Mouse (Mus musculus) right cerebral cortex, postnatal 36 days (tissue): ENCODE data around the gene Cct5.

ENCODE experiments used
- DNase-seq, 2 experiments: peaks; one replicate each; pipeline ENCODE4 v3.0.0; 2022; ENCODE audit warnings: low spot score in 2 of 2, mixed read lengths in 1 of 2

The Cct5 gene

DNA sequence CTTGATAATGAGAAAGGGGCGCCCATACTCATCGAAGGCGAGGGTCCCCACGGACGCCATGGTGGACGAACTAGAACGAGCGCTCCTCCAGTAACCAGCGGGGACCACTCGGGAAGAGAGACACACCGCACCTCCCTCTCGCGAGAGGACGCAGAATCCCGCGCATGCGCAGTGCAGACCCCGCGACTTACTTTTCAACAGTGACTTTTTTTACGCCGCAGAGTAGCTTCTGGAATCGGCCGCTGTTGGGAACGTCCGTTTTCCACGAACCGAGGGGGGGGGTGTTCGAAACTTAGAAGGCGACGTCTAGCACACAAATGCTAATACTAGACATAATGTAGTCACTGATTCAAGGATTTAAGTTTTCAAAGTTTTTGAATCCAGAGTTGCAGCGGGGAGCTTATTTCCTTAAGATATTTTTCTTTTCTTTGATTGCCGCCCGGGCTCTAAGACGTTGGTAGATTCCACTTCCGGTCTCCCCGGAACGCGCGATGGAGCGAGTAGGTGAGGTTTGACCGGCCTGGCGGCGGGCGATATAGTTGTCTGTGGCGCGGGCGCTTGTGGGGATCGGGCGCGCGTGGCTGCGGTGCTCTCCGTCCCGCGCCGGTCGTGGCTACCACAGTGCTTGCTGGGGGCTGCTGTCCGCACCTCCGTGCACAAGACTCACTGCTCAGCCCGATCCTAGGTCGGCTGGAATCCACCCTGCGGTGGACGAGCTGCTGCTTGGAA is at the start of gene Cct5, which contains the start of gene Fam173b:
TSS of gene Cct5 (minus strand) at position 159 of the 729 bp plus-strand sequence.
TSS of gene Fam173b (plus strand) at position 207 of the 729 bp plus-strand sequence.
- peak; percentile 93 to 94 for DNase-seq

DNA sequence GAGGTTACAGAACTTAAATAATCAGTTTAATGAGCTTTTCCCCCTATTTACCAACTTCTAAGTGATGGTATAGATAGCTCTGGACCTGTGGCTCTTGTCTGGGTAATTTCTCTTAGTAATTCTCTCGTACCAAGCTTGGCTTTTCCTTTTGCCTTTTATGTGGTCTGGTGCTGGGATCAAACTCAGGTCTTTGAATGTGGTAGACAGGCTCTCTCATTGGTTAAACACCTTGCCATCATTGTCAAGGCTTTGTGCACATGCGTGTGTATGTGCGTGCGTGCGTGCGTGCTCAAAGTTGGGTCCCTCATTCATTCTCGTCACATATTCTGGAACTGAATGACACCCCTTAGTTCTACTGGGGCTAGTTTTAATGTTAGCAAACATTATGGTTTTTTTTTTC is 49.2 kb upstream of the Cct5 start:
- no peak for DNase-seq

DNA sequence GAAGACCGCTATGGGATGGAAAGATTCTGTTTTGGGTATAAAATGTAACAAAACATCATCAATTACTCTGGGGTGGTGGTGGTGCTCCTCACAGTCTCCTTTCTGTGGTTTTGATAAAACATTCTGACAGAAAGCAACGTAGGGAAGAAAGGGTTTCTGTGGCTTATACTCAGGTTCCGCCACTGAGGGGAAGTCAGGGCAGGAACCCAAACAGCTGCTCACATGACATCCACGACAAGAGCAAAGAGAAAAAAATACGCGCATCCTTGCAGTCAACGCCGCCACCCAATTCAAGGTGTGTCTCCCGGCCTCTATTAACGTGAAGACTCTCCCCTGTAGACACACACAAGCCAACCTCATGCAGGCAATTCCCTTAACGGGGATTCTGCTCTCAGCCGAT is 48.1 kb upstream of the Cct5 start:
- no peak for DNase-seq

DNA sequence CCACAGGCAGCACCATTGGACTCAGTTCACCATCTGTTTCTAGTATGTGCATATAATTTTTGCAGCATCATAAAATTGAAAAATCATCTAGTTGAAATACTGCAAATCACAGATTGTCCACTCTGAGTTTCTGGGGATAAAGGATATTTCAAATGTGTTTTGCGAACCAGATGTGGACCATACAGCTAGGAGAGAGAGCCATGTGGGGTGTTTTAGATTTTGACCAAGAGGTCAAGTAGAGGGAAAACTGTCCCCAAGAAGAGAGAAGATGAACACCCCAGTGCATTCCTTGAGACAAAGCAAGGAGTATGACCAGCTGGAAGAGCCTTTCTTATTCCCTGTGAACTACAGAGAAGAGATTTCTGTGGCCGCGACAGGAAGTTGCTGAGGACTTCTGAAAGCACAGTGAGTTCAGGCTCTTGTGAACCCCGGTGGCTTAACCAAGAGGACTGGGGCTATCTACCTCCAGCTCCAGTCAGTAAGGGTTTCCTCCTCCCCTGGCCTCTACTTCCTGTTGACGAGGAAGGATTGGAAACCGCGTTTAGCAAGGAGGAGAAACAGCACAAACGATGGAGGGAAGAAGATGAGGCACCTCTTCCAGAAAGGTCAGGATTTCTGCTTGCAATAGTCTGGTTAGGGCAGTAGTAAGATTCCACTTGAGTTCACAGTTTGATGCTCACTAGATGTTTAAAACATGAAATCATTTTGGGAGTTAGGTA is 46.4 kb upstream of the Cct5 start:
- no peak for DNase-seq

DNA sequence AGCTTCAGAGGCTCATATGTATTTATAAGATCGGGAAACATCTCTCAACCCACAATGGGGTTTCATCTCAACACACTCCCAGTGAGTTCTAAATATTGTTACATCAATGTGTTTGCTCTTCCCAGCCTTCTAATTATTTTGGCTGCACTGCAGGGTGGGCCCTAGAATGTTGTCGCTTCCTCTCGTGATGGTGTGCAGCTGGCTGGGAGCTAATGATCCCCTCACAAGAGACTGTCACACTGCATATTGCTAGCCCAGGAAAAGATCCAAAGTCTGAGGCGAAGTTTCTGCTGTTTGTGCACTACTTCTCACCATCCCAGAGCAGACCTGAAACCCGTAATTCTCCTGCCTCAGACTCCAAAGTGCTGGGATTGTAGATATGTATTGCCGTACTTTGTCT is 45.6 kb upstream of the Cct5 start:
- no peak for DNase-seq

DNA sequence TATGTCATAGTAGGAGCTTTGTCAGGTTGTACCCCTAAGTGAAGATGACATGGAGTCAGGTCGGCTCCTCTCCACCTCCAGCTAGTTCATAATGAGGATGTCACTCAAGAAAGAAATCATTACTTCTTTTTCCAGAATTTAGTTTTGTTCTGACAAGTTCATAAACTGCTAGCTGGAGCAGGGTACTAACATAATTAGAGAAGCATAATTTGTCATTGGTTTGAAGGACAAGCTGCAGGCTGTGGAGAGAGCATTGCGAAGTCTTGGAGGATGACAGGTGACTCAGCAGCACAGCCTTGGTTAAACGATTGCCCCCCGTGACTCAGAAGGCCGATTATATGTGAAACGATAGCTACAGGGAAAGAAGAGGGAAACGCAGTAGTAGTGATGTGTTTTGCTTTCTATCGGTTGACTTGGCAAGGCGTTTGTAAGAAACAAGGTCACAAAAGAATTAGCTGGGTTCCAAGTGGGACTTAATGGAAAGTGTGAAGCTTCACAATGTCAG is 34.5 kb upstream of the Cct5 start:
- DNase-seq, result no peak

DNA sequence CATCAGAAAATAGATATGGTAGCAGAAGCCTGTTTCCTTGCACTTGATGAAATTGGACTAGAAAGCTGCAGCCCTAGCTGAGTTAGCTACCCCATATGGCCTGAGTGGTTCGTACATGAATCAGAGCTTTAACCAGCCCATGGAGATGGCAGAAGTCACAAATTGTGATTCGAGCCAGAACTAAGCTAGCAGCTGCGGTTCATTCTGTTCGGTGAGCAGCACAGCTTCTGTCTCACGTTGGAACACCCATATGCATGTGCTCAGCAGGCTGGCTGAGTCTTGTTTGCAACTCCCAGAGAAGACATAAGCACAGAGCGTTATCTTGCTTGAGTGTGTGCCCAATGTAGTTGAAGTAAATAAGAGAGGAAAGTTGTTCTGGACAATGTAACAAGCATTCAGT is 33.0 kb upstream of the Cct5 start:
- DNase-seq, result peak; percentile 34 to 54

DNA sequence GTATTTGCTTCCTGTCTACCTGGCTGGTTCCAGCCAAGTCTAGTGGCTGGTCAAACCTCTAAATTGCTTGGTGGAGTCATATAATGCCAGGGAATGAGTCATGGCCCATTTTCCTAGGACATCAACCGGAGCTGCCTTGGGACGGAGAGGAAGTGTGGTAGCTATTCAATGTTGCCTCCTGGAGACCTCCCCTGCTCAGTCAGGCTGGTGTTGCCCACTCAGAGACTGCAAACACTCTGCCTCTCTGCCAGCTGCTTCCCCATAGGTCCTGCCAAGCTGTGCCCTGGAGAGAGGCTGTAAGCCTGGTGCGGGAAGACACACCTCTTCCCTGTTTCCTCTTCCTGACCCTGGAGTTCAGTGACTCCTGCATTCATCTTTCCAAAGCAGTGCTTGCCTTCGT is 30.9 kb upstream of the Cct5 start:
- no peak for DNase-seq

DNA sequence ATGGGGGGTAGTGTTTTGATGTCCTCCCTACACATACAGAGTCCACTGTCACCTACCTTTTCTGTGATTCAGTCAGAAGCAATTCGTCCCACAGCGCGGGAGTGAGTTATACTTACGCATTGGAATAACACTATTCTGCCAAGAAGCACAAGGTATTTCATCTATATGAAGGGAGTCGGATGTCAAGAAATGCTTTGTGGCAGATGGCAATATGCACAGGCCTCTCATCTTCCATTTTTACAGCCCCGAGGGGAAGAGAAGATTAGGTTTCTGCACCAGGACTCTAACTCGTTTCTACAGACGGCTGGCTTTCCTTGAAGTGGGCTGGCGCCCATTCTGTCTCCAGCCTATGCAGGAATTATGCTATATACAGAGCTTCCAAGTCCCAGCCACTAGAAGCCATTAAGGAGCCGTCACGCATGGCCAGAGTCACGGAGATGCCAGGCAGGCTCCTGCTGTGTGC is 29.8 kb upstream of the Cct5 start:
- no peak for DNase-seq

DNA sequence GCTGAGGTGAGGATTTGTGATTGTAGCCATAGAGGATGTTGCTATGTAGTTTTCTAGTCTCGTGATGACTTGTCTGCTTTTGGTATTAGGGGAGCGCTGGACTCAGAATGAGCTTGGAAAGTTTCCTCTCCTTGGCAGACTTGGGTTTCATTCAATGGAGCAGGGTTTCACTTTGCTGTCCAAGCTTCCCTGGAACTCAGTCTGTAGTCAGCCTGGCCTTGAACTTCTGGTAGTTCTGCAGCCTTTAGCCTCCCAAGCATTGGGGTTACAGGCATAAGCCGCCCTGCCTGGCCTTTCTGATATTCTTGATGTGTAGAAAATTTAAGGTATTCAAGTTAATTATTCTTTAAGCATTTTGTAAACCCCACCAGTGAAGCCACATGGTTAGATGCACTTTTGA is 28.0 kb upstream of the Cct5 start:
- no peak for DNase-seq

DNA sequence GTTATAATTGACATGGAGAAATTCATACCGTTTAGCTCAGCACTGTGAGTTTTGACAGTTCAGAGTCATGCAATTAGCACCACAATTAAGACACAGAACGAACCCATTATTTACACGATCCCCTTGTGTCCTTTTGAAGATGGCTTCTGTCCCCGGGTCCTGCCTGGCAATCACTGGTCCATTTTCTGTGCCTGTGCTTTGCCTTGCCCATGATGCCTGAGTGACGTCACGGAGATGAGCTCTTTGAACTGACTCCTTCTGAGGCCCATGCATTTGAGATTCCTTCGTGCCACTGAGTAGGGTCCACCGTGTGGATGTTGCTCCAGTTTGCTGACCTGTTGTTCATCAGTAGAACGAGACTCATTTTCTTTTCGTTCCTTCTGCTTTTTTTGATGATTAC is 26.6 kb upstream of the Cct5 start:
- no peak for DNase-seq

DNA sequence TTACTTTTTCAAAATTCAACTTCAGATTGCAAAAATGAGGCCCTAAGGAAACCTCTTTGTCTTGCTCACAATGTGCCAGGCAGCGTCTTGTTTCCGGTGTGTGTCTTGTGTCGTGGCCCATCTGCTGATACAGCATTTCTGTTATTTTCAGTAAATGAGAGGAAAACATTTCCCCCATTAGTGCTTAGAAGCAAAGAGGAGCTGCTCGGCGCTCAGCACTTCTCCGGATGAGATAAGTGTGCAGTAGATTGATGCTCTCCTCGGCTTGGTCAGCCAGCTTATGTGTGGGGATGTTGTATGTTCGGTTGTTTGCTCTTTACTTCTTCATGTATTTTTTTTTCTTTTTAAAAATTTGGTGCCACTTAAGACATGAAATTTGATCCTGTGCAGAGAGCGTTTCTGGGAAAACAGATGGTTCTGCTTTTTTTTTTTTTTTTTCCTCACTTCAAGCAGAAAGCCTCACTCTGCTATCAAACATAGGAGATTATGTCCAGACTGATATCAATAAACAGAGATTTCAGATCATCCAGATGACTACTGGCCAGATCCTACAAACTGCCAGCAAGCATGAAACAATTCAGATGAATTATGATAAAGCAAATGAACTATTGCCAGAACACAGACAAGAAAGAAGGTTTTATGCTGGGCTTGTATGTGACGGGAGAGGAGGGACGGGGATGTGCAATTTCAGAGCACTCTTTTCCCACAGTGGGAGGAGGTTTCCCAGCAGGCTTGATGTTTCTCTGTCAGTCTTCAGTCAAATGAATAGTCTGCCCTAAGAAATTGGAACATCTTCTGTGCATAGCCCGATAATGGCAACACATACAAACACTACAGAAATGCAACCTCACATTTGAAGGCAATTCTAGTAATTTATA is 25.9 kb upstream of the Cct5 start:
- DNase-seq, result no peak

DNA sequence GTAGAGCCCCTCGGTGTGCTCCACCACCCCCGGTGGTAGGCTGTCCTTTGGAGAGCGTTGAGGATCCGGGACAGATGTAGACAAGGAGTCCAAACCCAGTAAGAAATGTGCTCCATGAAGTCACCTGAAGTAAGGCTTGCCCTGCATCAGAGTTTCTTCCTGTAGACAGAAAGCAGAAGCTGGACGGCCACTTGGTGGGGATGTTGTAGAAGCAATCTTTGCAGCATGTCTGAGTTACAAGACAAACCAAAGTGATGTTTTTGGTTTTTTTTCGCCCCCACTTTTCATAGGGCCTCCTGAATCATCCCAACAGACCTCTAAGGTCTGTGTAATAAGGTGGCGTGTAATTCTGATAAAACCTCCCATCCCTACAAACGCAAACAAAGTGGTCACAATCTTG is 17.9 kb upstream of the Cct5 start:
- DNase-seq, result no peak

DNA sequence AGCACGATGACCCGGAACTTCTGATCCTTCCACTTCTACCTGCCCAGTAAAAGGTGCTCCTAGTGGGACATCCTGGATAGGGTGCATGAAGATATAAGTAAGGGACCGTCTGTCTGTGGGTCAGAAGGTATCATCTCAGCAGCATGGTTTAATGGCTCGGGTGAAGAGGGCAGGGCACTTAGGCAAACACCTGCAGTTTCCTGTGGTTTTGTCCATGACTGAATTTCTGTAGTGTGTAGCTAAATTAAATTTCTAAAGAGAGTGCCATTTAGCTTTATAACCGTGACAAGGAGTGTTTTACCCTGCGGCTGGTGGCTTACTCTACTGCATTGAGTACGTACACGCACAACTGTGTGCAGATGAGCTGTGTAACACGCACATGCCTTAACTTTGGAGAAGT is 15.7 kb upstream of the Cct5 start:
- no peak for DNase-seq

DNA sequence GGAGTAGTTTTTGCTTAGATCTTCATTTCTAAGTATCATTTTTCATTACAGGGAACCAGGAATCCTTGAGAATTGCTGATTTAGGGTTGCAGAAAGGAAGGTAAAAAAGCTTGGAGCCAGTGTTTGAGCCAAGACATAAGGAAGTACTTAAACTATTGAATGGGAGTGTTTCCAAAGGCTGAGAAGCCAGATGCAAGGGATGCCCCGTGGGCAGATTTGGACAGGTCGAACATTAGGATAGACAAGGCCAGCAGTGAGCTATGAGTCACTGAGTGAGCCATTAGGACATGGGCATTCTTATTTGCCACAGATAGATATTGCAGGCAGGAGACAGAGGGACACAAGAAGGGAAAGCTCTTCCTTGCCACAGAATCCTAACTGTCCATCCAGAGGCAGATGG is 13.1 kb upstream of the Cct5 start:
- DNase-seq, result no peak

DNA sequence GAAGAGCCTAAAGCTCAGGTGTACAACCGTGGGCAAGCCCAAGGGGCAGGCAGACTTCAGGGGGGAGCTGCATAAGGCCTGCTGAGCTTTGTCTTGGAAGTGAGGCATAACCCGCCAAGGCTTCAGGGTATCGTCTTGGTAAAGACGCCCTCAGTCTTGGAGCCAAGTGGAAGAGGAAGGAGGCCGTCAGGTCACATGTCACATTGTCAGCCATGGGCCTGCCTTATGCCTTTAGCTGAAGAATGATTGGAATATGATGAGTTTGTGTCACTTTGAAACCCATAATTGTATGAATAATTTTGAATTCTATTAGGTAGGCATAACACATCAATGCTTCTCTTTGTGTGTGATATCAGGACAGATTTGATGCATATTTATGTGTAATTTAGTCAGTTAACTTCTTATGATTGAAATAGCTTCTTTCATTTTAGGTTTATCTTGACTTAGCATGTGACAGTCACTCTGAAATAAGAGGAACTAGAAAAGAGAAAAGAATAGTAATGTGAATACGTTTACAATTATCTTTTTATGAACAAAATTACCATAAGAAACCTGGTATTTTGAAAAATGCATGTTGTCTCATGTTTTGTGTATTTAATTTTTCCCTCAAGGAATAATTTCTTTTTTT is 12.3 kb upstream of the Cct5 start:
- no peak for DNase-seq

DNA sequence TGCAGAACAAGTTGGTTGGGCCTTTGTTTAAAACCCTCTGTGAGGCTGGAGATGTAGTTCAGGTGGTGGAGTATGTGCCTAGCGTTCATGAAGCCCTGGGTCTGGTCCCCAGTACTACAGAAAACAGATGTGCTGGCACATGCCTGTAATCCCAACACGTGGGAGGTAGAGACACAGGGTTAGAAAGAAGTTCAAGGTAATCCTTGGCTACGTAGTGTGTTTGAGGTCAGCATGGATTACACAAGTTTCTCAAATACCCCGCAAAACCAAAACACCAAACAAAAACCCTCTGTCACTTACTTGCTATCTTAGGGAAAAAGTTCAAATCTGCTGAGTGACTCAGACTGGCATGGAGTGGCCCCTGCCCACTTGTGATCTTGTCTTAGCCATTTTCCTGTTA is 10.4 kb upstream of the Cct5 start:
- no peak for DNase-seq

DNA sequence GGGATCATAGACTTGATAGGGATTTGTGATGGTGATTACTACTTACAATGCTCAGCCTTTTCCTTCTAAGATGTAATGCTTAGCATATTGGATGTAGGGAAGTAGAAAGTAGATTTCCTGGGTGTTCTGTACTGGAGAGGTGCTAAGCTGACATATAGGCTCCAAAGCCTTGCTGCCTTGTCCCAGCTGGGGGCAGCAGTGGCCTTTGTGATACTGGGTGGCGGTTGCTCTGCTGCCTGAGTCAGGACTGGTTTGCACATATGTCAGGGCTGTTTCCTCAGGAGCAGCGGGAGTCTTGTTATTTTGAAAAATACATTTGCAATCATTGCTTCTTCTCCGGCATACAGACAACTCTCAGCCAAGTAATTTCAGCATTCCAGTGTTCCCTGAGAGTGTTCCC is 9.4 kb upstream of the Cct5 start:
- DNase-seq, result no peak

DNA sequence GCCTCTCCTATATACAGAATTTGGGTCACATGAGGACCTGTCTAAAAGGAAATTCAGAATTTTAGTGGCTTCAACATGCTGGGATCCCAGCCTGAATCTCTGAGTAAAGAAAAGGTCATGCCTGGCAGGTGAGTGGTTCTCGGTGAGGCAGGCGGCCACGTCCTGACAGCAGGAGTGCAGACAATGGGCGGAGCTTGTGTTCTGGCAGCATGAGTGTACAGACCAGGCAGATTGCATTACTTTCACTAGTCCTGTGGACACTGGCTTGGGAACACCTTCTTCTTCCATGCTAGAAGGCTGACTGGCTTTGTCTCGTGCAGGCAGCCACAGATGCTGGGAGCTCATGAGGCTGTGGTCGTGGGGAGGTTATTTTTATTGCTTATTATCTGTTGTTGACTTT is 5.2 kb upstream of the Cct5 start:
- DNase-seq, result no peak

DNA sequence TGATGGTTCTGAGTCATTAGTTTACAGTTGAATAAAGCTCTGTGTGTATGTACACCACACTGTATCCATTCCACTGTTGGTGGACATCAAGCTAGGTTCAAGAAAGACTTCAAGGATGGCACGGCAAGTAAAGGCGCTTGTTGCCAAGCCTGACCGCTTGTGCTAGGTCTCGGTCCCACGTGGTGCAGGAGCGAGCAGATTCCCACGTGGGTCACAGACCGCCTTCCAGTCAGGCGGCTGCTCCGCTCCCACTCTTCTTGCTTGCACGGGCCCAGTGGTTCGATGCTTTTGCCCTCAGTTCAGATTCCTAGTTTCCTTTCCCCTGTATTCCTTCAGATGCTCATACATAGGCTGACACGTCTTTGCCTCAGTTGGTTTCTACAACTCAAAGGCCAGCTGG is 1.5 kb upstream of the Cct5 start:
- DNase-seq, result no peak

DNA sequence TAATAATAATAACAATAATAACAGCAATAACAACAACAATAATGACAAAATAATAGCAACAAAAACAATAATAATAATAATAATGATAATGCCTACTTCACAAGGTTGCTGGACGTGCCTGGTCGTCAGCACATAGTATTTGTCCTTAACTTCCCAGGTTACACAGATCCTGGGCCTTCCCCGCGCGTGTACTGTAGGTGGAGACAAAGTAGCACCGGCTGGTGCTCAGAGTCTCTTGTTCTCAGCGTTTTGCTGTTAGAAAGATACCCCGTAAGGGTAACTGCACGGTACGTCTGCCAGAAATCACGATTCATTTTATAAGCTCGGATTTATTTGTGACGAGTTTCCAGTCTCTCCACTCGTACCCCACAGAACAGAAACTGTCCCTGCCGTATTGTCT is 822 bp upstream of the Cct5 start:
- DNase-seq, result peak; percentile 50 to 55

DNA sequence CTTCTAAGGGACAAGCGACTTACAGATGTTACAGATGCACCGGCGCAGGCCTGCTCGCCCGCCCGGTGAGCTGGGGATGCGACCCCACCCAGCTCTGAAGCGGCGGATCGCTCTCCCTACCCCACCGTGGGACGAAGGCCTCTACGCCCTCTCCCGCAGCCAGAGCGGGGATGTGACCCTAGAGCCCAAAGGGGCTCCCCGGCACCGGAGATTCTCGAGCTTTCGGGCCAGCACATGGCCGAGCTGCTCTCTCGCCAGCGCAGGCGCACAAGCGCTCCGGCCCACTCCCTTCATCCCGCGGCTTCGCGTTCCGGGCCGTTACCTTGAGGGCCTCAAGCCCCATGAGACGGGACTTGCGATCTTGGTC is 342 bp downstream of the Cct5 start:
- no peak for DNase-seq
